Mouse (Mus musculus): ENCODE data around the gene Bcas3.

Bcas3 gene

GRCm38 (mm10) chr11:85732462-85733012, 379.6 kb downstream of the Bcas3 start:
- in situ Hi-C loops (cut with MboI; ENCODE audit: unreplicated experiment in 2 of 2): no loop called here

GRCm38 (mm10) chr11:85733577-85733976, 380.6 kb downstream of the Bcas3 start:
- in situ Hi-C loops (cut with MboI; ENCODE audit: unreplicated experiment in 2 of 2): no loop called here

DNA sequence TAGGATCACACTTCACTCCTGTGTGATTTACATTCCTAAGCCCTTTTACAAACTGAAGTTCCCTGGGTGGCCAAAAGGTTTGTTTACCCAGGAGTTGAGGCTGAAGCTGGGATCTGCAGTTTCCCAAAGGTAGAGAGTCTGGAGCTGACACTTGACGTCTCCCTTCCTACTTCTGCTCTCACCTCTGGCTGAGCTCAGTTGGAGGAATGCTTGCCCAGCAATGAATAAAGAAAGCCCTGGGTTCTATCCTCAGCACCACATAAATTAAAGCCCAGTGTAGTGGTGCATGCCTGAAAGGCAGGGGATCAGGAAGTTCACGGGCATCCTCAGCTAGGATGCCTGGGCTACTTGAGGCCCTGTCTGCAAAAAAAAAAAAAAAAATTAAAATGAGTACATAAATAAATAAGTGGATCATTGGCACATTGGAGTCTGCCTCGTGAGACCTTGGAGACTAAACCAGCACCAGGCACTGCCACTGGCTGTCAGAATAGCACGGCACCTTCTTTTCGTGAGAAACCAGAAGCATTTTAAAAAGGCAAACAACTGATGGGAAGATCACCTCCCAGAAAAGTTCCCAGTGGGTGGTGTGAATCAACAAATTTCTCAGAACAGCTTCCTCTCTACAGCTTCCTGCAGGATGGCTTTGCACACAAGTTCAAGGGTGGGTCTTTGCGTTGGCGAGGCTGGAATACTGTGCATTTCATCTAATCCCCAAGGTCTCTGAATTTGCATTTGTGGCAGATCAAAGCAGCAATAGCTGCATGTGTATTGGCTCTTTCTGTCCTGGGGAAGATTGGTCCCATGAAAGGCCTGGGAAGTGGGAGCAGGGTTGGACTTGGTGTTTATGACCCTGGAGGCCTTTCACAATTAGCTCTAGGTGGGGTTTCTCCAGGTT, 381.6 kb downstream of the Bcas3 start:
- in situ Hi-C loops (cut with MboI; ENCODE audit: unreplicated experiment in 2 of 2): no loop called here

- in situ Hi-C loops (cut with MboI; ENCODE audit: unreplicated experiment in 2 of 2): no loop called here
Measured at GRCm38 (mm10) chr11:85737227-85737626, 384.3 kb downstream of the Bcas3 start.

DNA sequence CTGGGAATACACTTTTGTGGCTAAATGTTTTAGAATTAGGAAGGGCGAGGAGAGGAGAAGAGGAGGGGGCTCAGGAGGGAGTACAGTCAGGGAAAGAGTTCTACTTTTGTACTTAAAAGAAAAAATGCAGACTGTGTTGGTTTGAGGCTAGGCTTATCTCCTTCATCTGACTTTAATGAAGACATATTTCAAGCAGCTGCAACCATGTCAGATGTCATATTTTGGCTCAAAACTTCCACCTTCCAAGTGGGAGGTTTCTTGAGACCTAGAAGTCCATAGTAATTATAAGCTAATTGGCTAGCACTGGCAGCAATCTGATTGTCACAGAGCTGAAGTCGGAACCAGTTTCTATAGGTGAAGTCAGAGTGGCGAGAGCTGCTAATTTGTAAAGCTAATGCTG, 384.9 kb downstream of the Bcas3 start:
- in situ Hi-C loops (cut with MboI; ENCODE audit: unreplicated experiment in 2 of 2): no loop called here

- in situ Hi-C loops (cut with MboI; ENCODE audit: unreplicated experiment in 2 of 2): no loop called here
Measured at GRCm38 (mm10) chr11:85738585-85738984, 385.6 kb downstream of the Bcas3 start.

DNA sequence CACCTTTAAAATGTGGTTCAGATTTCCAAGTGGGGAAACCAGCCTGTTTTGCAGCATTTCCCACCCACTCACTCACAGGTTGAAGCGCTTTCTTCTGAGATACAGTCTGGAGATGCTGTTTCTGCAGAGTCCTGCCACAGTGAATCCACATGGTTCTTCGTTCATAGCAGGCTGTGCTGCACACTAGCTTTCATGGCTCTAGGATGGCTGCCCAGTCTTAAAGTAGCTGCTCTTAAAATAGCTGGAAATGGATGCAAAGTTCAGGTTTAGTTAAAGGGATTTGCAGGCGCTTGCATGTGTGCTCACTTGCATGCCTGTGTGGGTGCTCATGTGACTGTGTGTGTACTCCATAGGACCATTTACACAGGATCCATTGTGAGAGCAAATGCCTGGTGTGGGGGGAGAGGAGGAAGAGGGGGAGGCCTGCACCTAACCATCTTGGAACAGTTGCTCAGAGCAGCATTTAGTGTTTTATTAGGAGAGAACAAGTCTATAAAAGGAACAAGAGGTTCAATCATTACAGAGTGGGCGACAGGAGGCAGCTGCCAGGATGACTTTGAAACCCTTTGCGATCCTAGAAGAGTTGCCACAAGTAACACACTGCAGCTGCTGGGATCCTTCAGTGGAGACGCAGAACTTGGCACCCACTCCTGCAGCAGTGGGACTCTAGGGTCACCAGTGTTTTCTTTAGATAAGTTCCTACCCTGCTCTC, 386.5 kb downstream of the Bcas3 start:
- in situ Hi-C loops (cut with MboI; ENCODE audit: unreplicated experiment in 2 of 2): no loop called here

DNA sequence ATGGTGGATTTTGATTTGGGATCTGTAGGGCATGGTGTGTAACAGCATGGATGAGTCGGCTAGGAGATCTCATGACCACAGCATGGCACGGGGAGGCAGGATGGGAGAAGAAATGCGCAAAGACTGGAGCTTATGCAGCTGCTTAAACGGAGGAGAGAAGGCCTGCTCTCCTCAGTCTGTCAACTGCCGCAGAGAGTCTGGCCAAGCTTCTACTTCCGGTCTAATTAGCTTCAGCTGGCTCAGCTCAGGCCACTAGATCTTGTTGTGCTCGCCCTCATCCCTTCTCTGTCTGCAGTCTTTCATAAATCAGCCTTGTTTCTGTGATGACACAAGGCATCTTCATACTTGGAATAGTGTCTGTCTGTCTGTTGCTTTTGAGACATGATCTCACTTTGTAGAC, 393.4 kb downstream of the Bcas3 start:
- in situ Hi-C loops (cut with MboI; ENCODE audit: unreplicated experiment in 2 of 2): no loop called here

DNA sequence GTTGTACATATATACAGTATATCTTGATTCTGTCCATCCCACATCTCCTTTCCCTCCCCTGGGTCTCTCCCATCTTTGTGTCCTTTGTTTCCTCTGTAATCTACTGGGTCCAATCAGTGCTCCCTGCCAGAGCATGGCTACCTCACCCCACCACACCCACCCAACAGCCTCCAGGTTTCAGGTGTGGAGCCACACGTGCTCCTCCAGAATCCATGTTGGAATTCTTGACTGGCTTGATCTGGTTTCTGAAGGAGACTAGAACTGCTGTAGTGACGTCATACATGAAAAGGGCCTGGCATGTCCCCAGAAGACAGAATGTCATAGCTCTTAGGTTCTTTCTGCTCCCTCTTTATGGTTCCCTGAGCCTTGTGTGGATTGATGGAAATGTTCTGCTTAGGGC, 395.9 kb downstream of the Bcas3 start:
- in situ Hi-C loops (cut with MboI; ENCODE audit: unreplicated experiment in 2 of 2): no loop called here

- in situ Hi-C loops (cut with MboI; ENCODE audit: unreplicated experiment in 2 of 2): no loop called here
Measured at GRCm38 (mm10) chr11:85751171-85751570, 398.2 kb downstream of the Bcas3 start.

DNA sequence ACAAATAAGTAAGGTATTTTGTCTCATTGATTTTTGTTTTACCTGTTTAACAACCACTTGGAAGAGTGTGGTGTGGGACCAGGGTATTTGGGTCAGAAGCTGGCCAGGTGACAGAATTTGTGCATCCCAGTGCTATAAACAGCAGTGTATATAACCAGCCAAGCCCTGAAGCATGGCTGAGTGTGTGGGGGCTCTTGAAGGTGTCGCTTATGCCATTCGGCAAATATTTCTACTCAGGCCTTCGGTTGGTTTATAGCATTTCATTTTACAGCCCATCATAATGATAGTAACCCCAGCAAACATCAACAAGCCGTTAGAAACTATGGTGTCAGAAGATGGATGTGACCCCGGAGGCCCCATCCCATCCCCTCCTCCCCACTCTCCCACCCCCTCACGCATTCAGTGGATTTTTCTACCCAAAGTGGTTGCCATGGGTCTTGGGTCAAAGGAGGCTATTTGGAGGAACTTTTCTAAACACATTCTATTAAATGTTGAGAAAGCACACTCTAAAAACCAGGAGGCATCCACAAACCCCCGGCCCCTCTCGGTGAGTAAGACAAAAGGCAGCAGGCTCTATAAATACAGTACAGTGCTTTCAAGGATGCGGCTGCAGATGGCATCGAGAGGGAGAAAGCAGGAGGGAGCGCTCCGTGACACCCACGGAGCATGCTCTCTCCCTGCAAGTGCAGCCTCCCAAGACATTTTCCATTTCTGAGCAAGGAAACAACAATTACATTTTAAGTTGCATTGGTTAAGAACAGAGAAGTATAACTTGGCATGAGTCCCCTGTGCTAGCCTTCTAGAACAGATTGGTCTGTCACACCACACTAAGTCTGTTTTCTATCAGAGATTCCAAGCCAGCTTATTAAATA, 401.9 kb downstream of the Bcas3 start:
- in situ Hi-C loops (cut with MboI; ENCODE audit: unreplicated experiment in 2 of 2): no loop called here

- in situ Hi-C loops (cut with MboI; ENCODE audit: unreplicated experiment in 2 of 2): no loop called here
Measured at GRCm38 (mm10) chr11:85755503-85756044, 402.6 kb downstream of the Bcas3 start.

- in situ Hi-C loops (cut with MboI; ENCODE audit: unreplicated experiment in 2 of 2): no loop called here
Measured at GRCm38 (mm10) chr11:85758891-85759290, 405.9 kb downstream of the Bcas3 start.

DNA sequence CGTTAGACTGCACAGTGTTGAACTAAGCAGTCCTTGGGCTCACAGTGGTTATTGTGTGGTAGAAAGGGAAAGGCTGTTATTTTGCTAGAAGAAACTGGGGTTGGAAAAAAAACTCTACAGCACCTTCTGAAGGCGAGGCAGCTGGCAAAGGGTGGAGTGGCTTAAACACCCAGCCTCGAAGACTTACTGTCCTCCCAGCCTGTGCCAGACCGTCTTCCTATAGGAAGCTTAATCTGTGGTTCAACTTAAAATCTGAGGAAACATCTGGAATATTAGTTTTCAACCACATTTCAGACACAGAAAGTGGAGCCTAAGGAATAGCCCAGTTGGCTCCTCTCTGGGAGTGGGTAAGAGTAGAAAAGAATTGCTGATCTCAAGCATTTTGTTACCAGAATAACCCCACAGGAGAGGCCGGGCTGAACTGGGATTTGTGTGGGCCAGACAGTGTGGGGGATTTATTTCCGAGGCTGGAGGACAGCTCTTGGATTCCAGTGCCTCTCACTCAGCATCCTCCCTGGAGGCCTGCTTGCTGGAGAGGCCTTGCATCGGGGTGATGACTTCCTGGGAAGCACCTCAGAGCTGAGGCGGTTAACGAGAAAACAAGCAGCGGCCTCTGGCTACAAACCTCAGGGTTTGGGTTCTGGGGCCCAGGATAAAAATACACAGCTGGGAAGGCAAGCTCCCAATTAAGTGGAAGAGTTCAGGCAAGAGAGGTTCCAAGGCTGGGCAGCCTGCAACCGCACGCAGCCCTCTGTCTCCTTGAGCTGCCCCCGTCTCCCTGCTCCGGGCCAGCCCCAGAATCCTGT, 406.9 kb downstream of the Bcas3 start:
- in situ Hi-C loops (cut with MboI; ENCODE audit: unreplicated experiment in 2 of 2): no loop called here

DNA sequence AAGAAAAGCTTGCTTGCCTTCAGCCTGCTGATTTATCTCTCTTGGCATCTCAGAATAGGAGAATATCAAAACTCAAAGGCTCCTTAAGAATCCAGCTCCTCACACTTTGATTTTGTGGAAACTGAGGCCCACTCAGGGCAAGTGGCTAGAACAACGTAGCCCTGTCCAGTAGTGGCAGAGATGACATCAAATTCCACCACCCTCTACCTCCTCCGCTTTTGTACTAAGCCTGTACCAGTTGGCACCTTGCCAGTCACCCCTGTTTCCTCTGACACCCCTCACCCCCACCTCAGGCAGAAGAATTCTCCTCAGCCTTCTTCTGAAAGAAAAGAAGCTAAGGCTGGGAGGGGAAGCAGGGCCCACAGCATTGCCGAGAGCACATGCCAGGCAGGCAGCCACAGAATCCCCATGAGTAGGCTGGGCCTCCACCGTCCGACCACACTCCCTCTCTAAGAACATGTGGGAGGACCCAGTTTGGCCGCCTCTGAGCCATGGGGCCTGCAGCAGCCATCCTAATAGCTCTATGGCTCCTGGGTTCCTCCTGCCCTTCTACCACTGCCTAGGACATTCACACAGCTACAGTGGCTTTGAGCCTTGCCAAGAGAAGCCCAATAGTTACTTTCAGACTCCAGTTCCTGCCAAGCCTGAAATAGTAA, 407.6 kb downstream of the Bcas3 start:
- in situ Hi-C loops (cut with MboI; ENCODE audit: unreplicated experiment in 2 of 2): no loop called here

- in situ Hi-C loops (cut with MboI; ENCODE audit: unreplicated experiment in 2 of 2): no loop called here
Measured at GRCm38 (mm10) chr11:85761170-85761569, 408.2 kb downstream of the Bcas3 start.

DNA sequence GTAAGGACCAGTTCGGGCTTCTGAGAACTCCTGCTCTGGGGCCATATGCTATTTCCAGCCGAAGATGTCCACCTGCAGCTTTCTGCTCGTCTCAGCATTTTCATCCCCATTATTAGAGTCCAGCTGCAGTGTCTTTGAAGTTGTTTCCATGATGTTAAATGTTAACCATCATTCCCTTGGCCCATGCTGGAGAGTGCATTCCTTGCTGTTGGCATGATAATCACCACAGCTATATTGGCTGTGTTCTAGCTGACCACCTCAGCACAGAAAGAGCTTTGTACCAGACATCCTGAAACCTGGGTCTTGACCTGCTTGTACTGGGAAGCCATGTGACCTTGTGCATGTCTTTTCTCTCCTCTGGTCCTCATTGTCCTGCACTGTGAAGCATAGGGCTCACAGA, 410.7 kb downstream of the Bcas3 start:
- in situ Hi-C loops (cut with MboI; ENCODE audit: unreplicated experiment in 2 of 2): no loop called here

DNA sequence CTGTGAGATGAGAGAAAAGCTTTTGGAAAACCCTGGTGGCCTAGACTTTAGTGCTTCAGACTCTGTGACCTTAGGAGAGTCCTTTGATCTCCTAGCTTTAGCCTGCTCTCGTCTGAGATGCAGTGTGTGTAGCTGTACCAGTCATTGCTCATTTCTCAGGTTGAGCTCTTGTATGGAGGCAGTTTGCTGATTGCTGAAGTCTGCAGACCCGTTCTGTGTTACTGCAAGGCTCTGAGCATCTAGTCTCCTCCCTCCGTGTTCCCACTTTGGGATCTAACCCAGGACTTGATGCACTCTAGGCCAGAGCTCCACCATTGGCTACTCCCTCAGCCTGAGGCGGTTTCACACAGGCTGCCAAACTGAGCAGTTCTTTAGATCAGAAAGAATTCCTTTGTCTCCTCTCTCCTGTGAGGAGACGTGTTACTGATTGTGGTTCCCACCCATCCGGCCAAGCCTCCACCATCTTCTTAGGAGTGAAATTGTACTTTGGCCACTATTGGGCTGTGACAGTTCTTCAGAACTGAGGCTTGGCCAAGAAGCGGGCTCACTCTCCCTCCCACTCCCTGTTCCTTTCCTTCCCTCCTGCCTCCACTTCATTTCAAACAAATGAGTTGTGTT, 413.2 kb downstream of the Bcas3 start:
- in situ Hi-C loops (cut with MboI; ENCODE audit: unreplicated experiment in 2 of 2): no loop called here

GRCm38 (mm10) chr11:85766811-85767210, 413.8 kb downstream of the Bcas3 start:
- in situ Hi-C loops (cut with MboI; ENCODE audit: unreplicated experiment in 2 of 2): no loop called here

Data from v-Abl transformed pro-B cells (cell line).